Mouse (Mus musculus): ENCODE results near the gene Tmem88.

GRCm38 (mm10) chr11:69410045-69410309 is 11.9 kb upstream of the Tmem88 start:
- no peak for TF ChIP-seq CTCF (IDR thresholded peaks at IDR 0.05; ENCODE audit: control insufficient read depth, insufficient read depth, insufficient read length)
- no peak for TF ChIP-seq CEBPB (IDR thresholded peaks at IDR 0.05; ENCODE audit: low read depth)
- no peak for TF ChIP-seq USF1 (IDR thresholded peaks at IDR 0.05; ENCODE audit: low read depth)
- TF ChIP-seq MAX (IDR thresholded peaks at IDR 0.05): no peak

Measured in C2C12 (cell line).